Mouse (Mus musculus) thymus, adult 2 months (tissue): ENCODE results near the gene Rpf2.

Experiments used
- CTCF ChIP-seq: fragments of 200-500 bp; IDR thresholded peaks from 2 replicates; pipeline ENCODE4 v1.5.1; 2012; ENCODE audit warnings: mild to moderate bottlenecking, control low read depth, low read length, moderate library complexity, borderline replicate concordance; ENCODE audit not compliant: control insufficient read depth, poor library complexity, insufficient read depth; ENCODE audit errors: extremely low read depth
- POLR2A ChIP-seq: fragments of 200-500 bp; IDR thresholded peaks from 2 replicates; pipeline ENCODE4 v1.6.1; 2012; ENCODE audit warnings: mild to moderate bottlenecking, low read length, control low read depth, moderate library complexity; ENCODE audit not compliant: control insufficient read depth, poor library complexity, insufficient read depth; ENCODE audit errors: extremely low read depth

- no peak for TF ChIP-seq CTCF
- TF ChIP-seq POLR2A = no peak
These were observed 29.2 kb upstream of the Rpf2 start for GRCm38 (mm10) chr10:40275991-40276390.
